Mouse (Mus musculus): ENCODE measurements at regions not wholly inside any gene's neighbourhood (a gene's known extent, or its start where the extent isn't known, plus 50 kb on each side); places are given as distances from the start of the nearest gene placed in this dataset.

- TF ChIP-seq CTCF (IDR thresholded peaks at IDR 0.05; ENCODE audit: low read depth) (no peak), EP300 (IDR thresholded peaks at IDR 0.05; ENCODE audit: low read depth) (no peak)
These were observed 1079.0 kb upstream of the 1700009N14Rik start for GRCm38 (mm10) chr4:38371047-38371446.
